Mouse (Mus musculus) cerebellum, postnatal 14 days (tissue): ENCODE data around the gene Hdac2.
A peak's percentile ranks its signal among the peaks of the same experiment; 100 is the strongest.

ENCODE experiments used
- DNase-seq, 2 experiments: peaks; one replicate each; pipeline ENCODE4 v3.0.0; 2021; ENCODE audit warnings: mixed read lengths in 2 of 2

Gene Hdac2

DNA sequence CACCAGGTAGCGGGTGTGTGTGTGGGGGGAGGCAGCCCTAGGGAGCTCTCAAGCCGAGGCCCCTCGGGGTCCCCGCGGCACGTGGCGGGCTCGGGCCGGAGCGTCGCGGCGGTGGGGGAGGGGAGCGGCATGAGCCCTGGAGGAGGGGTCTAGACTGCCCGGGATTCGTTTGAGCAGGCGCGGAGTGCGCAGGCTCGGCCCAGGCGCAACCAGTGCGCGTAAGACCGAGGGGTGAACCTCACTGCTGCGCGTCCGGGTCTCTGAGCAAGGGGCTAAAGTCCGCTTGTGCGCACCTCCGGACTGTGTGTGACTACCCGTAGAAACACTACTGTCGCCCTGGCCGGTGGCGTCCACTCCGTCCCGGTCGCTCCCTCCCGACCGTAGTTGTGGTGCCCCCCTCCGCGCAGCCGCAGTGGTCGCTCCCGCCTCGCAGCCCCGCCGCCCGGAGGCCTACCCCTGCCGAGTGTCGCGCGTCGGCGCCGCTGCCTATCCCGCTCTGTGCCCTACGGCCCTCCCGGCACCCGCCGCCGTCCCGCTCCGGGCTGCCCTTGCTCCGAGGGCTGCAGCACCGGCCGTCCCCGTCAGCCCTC lies at the start of gene Hdac2:
Gene Hdac2, plus strand, starts transcription at position 459 of the 590 bp plus-strand sequence.
- DNase-seq, result peak; percentile 92 to 94

DNA sequence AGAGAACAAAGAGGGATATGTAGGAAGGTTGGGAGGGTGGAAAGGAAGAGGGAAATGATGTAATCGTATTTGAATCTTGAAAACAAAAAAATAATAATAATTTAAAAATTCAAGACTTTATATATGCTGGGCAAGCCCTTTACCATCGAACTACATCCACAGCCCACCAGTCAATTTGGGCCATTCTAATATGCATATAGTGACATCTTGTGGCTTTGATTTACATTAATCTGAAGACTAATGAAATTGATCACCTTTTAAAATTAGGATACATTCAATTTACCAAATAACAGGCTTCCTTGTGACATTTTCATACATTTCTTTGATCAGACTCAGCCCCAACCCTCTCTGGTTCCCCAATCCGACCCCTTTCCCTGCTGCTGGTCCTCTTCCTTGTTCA lies 46.1 kb upstream of the Hdac2 start:
- DNase-seq, result no peak

DNA sequence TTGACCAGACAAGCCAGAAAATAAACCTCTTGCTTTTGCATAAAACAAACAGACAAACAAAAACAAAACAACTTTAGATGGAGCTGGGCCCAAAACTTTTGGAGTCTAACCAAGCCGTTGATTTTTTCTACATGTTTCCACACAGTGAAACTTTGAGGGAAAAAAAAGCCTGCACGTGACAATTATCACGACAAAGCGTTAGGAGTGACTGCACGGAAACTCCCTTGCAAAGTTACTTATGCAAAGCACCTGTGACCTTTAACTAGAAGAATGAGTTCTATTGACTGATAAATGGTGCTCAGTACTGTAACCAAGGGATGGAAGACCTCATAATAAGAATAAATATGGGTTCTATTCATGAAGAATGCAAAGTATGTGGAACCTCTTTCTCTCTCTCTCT lies 38.5 kb upstream of the Hdac2 start:
- no peak for DNase-seq

DNA sequence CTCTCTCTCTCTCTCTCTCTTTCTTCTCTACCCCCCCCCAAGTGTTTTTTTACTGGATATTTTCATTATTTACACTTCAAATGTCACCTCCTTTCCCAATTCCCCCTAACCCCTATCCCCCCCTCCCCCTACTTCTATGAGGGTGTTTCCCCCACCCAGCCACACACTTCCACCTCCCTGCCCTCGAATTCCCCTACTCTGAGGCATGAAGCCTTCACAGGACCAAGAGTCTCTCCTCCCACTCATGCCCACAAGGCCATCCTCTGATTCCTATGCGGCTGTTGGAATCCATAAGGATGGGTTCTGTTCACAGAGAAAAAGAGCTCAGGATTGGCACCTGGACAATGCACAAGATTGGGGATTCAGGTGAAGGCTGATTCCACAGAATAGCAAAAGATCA lies 38.1 kb upstream of the Hdac2 start:
- no peak for DNase-seq

DNA sequence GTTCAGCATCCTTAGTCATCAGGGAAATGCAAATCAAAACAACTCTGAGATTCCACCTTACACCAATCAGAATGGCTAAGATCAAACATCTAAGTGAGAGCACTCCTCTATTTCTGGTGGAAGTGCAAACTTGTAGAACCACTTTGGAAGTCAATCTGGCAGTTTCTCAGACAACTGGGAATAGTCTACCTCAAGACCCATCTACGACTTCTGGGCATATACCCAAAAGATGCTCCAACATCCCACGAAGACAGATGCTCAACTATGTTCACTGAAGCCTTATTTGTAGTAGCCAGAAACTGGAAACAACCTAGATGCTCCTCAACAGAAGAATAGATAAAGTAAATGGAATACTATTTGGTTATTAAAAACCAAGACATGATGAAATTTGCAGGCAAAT lies 22.6 kb upstream of the Hdac2 start:
- DNase-seq, result no peak

DNA sequence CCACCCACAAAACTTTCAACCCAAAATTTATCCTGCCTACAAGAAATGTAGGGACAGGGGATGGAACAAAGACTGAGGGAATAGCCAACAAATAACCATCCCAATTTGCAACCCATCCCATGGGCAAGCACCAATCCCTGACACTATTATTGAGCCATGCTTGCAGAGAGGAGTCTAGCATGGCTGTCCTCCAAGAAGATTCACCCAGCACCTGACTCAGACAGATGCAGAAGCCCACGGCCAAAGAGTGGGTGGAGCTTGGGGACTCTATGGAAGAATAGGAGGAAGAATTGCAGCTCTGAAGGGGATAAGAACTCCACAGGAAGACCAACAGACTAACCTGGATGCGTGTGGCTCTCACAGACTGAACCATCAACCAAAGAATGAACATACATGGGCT lies 21.7 kb upstream of the Hdac2 start:
- no peak for DNase-seq

DNA sequence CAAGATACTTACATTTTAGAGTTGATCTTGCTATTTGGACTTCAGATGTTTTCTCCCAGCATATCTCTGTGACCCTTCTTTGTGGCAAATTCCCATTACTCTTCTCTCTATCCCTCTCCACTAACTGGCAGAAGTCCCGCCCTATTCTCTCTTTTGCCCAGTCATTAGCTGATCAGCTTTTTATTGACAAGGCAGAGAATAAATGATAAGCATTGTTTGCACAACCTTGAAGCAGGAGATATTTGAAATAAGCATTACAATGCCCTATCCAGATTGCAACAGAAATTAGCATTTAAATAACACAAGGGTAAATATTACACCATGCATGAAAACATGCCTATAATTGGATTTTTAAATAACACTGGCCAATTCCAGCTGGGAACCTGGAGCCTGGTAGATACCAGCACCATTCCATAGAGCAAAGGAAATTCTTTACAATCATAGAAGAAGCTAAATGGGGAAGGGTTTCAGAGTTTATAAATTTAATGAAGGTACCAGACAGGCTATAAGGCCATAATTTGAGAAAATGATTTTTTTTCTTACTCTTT lies 14.7 kb upstream of the Hdac2 start:
- no peak for DNase-seq

DNA sequence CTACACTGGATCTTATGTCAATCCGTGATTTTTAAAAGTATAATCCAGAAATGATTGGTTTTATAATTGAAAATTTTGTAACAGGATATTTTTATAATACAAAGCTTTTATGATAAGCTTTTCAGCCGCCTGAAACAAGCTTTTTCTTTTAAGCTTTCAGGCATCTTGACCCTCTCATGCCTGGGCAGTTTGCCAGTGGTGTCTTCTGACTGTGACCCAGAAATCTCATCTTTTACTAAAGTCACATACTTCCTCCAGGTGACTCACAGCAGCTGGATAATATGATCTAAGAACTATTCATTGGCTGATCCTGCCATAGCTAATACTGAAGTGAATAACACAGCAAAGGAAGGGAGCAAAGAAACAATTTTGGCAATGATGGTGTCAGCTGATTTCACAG lies 9.9 kb upstream of the Hdac2 start:
- peak in 1 of 2 experiments; percentile 25 for DNase-seq

DNA sequence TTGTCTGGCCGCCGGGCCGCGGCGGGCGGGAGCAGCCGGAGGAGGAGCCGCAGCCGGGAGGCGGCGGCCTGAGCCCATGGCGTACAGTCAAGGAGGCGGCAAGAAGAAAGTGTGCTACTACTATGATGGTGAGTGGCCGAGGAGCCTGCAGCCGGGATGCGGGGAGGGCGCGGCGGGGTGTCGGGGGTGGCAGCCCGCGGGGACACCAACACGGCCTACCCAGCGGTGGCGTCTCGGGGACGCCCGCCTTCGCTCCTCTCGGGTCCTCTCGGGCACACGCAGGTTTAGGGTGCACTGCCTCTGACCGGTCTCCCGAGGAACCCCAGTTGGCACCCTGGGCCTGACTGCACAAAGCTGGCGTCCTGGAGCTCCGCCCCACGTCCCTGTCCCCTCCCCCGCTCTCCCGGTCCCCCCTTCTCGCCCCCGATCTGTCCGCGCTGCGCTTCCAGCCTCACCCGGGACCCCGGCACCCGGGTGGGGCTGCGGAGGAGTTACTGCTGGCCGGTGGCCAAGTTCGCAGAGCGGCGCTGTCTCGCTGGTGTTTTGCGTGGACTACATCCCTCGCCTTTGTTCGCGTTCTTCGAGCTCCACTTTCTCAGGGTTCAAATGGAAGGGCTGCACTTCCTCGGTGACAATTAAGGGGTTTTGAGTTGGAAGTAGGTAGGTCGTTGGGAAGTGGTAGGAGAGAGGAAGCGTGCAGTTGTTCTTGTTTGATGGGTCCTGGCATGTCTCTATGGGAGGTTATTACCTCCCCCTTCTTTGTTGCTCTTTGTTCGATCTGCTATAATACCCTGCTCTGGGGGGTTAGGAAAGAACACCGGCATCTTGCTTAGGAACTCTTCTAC lies 554 bp downstream of the Hdac2 start:
- DNase-seq, result peak in 1 of 2 experiments; percentile 77

DNA sequence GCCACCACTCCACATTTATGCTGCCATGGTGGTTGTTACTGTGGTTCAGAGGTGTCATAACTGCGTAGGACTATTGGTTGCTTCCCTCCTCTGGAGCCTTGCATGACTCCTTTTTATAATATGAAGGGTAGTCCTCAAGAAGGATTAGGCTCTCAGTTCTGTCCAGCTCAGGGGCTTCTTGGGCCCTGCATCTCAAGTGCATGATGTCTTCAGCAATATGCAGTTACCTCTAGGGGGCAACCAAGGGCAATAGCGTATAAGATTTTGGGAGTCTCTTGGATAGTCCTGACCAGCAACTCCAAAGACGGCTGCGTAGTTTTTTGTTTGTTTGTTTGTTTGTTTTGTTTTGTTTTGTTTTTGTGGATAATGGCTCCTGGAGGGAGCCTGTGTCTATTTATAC lies 7.5 kb downstream of the Hdac2 start:
- no peak for DNase-seq

DNA sequence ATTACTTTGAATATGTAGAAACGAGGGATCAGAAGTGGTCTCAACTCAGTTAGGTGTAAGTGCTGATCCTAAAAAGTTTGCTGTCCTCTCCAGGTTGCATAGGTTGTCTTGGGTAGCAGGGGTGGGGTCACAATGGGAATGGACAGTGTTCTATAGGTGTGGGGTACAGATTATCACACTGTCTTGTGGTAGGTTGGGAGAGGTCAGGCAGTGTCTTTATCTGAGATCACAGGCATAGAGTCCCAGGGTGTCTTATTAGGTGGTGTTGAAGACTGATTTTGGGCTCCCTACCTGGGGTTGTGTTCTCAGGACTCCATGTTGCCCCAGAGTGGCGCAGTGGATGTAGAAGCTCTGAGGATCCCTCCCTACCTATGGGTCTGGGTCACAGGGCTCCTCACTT lies 17.8 kb downstream of the Hdac2 start:
- DNase-seq, result no peak

DNA sequence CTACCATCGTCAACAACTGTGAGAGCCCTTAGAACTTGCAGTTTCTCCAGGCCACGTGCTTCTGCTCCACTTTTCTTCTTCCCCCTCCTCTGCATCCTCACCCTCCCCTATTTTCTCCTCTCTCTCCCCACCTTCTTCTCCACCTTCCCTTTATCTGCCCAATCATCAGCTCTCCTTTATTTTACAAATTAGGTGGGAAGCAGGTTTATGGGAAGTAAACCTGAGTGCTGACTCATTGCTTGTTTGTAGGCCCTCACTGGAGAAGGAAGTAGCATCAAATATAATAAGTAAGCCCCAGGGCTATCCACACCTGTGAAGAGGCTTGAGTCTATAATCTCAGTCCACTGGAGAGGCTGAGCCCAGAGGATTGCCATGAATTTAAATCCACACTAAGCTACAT lies 26.5 kb downstream of the Hdac2 start:
- no peak for DNase-seq

DNA sequence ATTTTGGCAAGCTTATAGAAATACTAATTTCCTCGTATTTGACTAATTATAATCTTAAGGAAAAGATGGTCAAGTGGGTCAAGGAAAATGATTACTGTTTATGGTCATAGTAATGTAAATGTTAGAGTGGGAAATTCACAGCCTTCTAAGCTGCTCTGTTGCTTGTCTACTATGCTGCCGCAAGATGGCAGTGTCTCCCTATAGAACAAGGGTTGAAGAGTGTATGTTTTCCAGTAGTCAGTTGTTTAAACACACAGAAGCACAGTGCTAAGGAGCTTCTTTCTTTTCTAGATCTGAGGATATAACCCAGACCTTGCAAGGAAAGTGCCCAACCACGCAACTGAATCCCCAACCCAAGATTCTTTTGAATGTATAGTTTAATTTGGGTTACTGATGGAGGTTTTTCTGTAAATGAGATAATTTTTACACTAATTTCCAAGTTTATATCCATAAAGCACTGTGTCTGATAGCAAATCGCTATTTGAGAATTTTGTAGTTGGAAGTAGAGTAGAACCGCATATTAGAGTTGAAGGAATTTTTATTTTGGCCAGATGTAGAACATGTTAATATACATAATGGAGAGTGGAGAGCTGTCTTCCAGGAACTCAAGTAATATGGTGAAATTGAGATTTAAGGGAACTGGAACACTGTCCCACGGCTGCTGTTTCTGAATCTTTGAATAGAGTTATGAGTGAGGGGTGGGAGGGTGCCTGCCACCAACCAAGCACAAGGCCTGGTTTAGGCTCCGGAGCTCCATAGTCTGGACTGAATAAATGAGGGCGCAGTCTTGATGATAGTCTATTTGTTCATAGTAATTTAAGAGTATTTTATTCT lies 40.1 kb downstream of the Hdac2 start:
- DNase-seq, result peak; percentile 86

DNA sequence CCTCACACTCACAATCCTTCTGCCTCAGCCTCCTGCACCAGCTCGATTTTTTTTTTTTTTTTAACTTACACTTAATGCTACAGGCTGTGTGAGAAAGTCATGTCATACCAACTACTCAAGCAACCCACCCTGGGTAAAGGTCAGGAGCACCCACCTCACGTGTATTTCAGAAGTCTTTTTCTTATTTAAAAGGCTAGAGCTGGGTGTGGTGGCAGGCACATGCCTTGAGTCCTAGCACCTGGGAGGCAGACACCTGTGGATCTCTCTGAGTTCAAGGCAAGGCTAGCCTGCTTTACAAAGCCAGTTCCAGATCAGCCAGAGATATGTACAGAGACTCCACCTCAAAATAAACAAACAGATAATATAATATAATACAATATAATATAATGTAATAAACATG lies 41.4 kb downstream of the Hdac2 start:
- no peak for DNase-seq

DNA sequence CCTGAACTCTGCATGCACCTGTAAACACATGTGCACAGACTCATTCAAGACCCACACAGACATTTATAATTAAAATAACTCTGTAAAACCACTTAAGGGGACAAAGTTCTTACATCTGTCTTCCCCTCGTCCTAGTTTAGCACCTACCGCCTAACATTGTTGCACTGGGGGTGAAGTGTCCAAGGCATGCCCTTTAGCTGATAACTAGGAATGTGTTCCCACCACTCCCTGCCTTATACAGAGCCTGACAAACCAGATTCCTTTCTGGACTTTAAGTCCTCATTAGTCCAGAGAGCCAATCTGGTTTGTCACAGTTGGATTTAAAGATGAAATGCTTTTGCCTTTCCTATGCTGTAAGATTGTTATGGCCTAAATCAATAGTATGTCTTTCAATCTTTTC lies 41.9 kb downstream of the Hdac2 start:
- no peak for DNase-seq

DNA sequence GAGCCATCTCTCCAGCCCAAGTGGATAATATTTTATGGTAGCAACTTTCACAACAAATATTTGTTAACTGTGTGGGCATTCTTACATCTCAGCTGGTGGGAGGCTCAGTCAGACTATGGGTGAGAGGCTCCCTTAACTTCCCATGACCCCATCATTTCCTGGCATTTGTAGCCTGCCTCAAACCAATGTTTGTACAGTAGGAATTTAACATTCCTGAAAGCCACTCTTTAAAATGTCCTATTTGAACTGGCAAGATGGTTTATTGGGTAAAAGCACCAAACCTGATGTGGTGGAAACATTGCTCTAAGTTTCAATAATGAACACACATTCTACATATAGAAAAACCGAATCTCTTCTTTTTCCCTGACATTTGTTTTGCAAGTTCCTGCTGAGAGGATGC lies 50.0 kb downstream of the Hdac2 start:
- no peak for DNase-seq

DNA sequence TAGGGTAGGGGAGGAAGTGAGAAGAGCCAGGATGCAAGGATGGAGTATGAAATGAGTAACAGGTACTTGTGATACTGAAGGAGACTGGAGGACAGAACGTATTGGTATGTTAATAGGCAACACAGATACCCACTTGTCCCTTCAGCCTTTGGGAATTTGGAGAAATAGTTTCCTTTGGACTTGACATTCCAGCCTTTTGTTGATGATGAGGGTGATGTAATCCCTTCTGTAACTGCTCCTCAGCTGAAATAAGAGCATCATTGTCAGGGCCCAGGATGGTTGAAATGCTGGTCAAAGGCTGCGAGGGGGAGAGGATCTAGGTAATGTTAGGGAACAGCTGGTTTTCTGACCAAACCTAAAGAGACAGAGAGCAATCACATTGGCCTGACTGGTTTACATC lies 54.3 kb downstream of the Hdac2 start:
- DNase-seq, result no peak

DNA sequence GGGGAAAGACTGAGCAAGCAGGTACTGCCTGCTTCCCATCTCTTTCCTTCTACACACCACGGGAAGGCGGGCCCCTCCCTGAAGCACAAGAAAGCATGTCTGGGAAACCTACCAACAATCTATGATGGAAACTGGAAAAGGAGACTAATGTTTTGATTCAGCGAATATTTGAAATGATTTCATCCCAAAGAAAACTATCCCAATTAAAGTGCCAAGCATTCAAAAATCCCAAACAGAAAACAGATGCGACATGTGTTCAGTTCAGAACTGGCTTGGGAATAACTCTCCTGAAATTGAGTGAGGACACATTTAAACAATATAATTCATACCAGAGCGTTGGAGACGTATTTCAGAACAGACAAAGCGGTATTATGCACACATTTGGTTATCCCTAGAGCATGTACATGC lies 60.8 kb downstream of the Hdac2 start:
- DNase-seq, result peak; percentile 23 to 27

DNA sequence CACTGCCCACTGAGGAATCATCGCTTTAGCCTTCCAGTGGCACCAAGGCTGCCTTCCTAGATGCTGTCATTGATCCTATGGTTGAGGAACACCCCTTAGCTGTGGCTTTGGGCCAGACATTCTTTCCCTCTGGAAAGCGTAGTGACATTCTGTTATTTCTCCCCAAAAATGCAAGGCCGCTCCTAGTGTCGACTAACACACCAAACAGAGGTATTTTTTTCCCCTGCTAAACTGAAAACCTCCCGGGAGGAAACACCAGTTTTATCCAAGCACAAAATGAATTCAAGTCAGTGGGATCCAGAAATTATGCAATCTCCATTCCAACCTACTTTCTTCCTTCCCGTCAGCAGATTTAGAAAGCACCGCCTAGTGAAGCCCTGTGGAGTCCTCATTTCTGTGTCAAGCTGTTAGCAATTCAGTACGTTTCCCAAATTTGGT lies 73.3 kb downstream of the Hdac2 start:
- peak; percentile 31 to 38 for DNase-seq
